Mouse (Mus musculus): ENCODE measurements around the gene Ubac1. TPM values are rescaled to one million over a fixed set of nuclear protein-coding genes. Genes with fewer than 3 reads are reported as not detected.

Ubac1 gene
- polyA plus RNA-seq (2011; ENCODE audit: insufficient read length, low read depth, missing spikeins), result 66.1 and 78.7 TPM in 2 replicates

DNA sequence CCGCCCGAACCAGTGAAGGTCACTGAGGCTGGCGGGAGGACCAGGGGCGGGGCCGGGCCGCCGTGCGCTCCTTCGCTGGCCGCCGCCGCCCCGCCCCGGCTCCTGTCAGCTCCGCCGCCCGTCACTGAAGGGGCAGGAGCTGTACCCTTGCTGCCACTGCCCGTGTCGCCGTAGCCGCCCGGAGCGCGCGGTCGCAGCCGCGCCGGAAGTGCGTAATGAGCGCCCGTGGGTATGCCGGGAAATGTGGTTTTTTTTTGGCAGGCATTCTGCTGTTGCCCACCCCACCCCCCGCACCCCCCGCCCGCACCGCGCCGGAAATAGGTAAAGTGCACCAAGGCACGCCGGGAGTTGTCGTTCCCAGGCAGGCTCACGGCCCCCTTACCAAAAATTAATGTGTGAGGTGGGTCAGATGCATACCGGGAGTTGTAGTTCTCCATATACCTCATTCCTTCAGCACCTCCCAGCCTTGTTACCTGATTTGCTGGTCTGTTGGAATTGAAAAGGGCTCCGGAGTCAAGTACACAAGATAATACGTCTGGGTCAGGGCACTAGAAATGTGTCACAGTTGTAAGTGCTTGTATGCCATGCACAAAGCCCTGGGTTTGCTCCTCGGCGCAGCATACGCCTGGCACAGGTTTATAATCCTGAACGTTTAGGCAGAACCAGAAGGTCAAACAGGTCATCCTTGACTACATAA lies at the start of gene Ubac1:
TSS of gene Ubac1 (minus strand) at position 187 of the 697 bp plus-strand sequence.
- H3K27ac ChIP-seq (ENCODE audit: insufficient read depth, low read length), result peak within 1 kb of the TSS; percentile 77
- TF ChIP-seq CTCF (IDR thresholded peaks at IDR 0.05; ENCODE audit: borderline replicate concordance, insufficient read depth, low read length) (no peak), POLR2A (IDR thresholded peaks at IDR 0.05; ENCODE audit: low read depth, low read length) (peak; percentile 63; the same call in 1 of the 2 replicates)
- peaks cover 13% of the 10 kb centered on the region for H3K4me1 ChIP-seq (ENCODE audit: control insufficient read depth, insufficient read depth, low read length)
- H3K4me3 ChIP-seq (ENCODE audit: insufficient read depth, low read length), result peak within 1 kb of the TSS; percentile 82

DNA sequence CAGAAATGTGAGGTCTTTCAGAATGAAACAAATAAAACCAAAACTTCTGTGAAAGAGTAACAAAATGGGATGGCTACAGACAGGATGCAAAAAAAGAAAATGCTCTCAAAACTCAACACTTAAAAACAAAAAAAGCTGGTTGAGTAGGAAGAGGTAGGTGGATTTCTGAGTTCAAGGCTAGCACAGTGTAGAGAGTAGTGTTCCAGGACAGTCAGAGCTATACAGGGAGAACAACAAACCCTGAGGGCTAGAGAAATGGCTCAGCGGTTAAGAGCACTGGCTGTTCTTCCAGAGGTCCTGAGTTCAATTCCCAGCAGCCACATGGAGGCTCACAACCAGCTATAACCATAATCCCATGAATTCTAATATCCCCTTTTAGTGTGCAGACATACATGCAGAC lies 47.0 kb upstream of the Ubac1 start:
- H3K4me1 ChIP-seq (ENCODE audit: control insufficient read depth, insufficient read depth, low read length), result peaks cover 13% of the 10 kb centered on the region; the same call in 1 of the 2 replicates
- no peak overlapping the region for H3K4me3 ChIP-seq (ENCODE audit: insufficient read depth, low read length)
- H3K27ac ChIP-seq (ENCODE audit: insufficient read depth, low read length), result peak overlapping the region; percentile 86
- TF ChIP-seq CTCF (IDR thresholded peaks at IDR 0.05; ENCODE audit: borderline replicate concordance, insufficient read depth, low read length) (no peak), POLR2A (IDR thresholded peaks at IDR 0.05; ENCODE audit: low read depth, low read length) (no peak)

DNA sequence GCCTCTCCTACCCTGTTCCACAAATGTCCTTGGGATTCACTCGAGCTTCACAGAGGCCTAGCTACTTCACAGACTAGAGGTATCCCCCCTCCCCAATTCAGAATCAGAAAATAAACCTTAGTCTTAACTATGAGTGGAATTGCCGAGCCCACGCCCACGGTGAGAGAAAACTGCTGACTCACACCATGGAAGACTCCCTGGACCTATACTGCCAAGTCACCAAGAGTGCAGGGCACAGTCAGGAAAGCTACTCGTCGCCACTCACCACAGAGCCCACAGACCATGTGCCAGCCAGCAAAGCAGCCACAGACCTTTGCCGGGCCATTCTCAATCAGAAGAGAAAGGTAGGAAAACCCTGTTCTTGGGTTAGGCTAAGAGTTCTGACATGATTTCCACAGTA lies 46.6 kb upstream of the Ubac1 start:
- Histone ChIP-seq H3K4me3 (ENCODE audit: insufficient read depth, low read length) (no peak overlapping the region), H3K4me1 (ENCODE audit: control insufficient read depth, insufficient read depth, low read length) (peaks cover 13% of the 10 kb centered on the region; the same call in 1 of the 2 replicates), H3K27ac (ENCODE audit: insufficient read depth, low read length) (peak overlapping the region; percentile 86)
- no peak for TF ChIP-seq CTCF (IDR thresholded peaks at IDR 0.05; ENCODE audit: borderline replicate concordance, insufficient read depth, low read length)
- TF ChIP-seq POLR2A (IDR thresholded peaks at IDR 0.05; ENCODE audit: low read depth, low read length), result no peak

DNA sequence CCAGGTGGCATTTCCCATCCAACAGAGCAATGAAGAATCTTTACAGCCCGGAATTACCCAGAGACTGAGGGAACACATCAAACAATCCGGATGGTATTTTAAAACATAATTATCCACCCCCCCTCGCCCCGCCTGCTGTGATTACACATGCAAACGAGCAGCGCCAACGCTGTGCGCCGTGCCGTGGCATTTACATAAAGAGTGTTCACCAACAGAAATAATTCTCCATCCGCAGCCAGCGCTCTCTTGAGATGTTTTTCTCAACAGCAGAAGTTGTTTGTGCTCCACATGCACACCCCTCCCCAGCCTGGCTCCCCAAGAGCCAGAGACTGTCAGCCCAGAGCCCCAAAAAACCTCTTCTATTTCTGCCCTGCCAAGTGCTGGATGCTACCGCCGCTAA lies 45.0 kb upstream of the Ubac1 start:
- Histone ChIP-seq H3K4me1 (ENCODE audit: control insufficient read depth, insufficient read depth, low read length) (peaks cover 13% of the 10 kb centered on the region; the same call in 1 of the 2 replicates), H3K4me3 (ENCODE audit: insufficient read depth, low read length) (no peak overlapping the region), H3K27ac (ENCODE audit: insufficient read depth, low read length) (no peak overlapping the region)
- TF ChIP-seq POLR2A (IDR thresholded peaks at IDR 0.05; ENCODE audit: low read depth, low read length) (no peak), CTCF (IDR thresholded peaks at IDR 0.05; ENCODE audit: borderline replicate concordance, insufficient read depth, low read length) (no peak)

DNA sequence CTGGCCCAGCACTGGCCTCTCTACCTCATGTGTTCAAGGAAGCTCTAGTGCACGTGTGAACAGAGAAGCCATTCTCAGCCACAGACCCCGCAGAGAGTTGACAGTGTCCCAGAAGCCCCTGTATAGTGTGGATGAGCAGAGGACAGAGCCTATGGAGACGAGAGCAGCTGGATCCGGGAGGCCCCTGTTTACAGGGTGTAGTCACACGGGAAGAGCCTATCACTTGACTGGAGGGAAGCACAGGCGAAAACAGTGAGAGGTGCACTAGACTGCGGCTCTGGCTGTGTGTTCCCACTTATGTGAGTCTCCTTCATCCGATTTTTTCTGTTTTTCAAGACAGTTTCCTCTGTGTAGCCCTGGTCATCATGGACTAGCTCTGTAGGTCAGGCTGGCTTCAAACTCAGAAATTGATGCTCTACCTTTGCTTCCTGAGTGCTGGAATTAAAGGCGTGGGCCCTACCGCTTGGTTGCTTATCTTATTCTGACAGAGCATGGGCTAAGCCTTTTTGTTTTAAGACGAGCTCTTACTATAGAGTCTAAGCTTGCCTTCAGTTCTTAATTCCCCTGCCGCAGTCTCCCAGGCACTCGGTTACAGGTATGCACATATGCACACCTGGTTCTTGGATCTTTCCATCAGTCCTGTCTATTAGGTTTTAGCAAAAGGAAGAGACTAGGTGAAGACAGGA lies 41.3 kb upstream of the Ubac1 start:
- Histone ChIP-seq H3K27ac (ENCODE audit: insufficient read depth, low read length) (no peak overlapping the region), H3K4me3 (ENCODE audit: insufficient read depth, low read length) (no peak overlapping the region), H3K4me1 (ENCODE audit: control insufficient read depth, insufficient read depth, low read length) (peaks cover 8% of the 10 kb centered on the region; the same call in 1 of the 2 replicates)
- TF ChIP-seq CTCF (IDR thresholded peaks at IDR 0.05; ENCODE audit: borderline replicate concordance, insufficient read depth, low read length) (no peak), POLR2A (IDR thresholded peaks at IDR 0.05; ENCODE audit: low read depth, low read length) (no peak)

DNA sequence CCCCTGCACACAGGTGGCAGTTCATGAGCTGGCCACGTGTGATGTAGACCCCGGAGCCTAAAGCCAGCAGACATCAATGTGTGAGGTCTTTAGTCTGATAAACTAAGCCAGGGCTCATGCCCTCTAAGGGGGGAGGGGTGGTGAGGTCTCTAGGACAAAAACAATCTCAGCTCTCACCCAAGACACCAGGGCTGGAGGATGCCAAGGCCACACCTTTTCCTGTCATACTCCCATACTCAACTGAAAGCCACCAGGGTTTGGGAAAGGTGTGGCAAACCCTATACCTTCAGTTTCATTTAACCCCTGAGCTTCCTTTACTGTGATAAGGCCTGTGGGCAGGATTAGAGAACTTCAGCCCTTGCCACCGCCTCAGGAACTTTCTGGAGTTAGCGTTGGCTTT lies 40.7 kb upstream of the Ubac1 start:
- Histone ChIP-seq H3K4me1 (ENCODE audit: control insufficient read depth, insufficient read depth, low read length) (0 out of 2 replicates have a peak, but pooled peaks cover 3% of the 10 kb centered on the region), H3K27ac (ENCODE audit: insufficient read depth, low read length) (no peak overlapping the region), H3K4me3 (ENCODE audit: insufficient read depth, low read length) (no peak overlapping the region)
- TF ChIP-seq POLR2A (IDR thresholded peaks at IDR 0.05; ENCODE audit: low read depth, low read length) (no peak), CTCF (IDR thresholded peaks at IDR 0.05; ENCODE audit: borderline replicate concordance, insufficient read depth, low read length) (no peak)

DNA sequence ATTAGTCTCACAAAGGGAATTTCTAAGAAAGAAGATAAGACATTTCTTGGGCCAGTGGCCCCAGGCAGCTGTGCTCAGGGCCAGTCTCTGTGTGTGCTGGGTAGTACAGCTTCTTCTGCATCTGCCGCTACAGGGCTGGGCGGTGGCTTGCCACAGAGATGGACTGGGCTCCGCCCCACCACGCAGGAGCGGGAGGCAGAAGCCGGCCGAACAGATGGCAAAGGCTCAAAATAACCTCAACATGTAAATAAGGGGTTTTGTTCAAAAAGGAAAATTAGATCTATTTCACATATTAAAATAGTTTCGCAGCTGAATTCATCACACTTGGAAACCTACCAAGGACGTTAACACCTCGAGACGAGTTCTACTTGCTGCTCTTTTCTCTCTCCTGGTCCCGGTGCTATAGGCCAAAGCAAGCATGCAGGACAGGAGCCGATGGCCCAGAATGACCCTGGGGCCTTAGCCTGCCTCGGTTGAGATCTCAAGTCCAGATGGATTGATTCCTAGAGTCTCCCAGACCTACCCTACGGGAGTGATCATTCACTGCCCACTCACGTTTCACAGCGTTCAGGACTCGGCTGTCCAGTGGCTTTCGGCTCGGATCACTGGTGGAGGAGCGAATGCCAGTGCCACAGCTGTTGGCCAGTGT lies 39.6 kb upstream of the Ubac1 start:
- Histone ChIP-seq H3K27ac (ENCODE audit: insufficient read depth, low read length) (no peak overlapping the region), H3K4me3 (ENCODE audit: insufficient read depth, low read length) (no peak overlapping the region)
- TF ChIP-seq CTCF (IDR thresholded peaks at IDR 0.05; ENCODE audit: borderline replicate concordance, insufficient read depth, low read length) (no peak), POLR2A (IDR thresholded peaks at IDR 0.05; ENCODE audit: low read depth, low read length) (no peak)

DNA sequence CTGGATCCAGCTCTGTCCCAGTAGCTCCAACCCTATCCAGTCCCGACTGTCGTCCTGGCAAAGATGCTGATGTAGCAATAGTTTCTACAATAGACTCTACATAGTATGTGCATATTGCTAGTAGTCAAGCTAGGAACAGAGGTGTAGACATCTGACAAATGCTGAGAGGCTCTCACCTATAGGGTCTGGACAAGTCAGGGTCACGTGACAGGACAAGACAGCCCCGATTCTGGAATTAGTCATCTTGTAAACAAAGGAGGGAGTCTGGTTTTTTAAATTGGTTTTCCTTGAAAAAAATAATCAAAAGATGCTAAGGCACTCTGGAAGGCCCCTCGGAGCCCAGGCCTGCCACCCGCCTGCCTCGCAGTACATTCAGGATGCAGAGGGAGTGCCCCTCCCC lies 35.5 kb upstream of the Ubac1 start:
- no peak overlapping the region for H3K27ac ChIP-seq (ENCODE audit: insufficient read depth, low read length)
- TF ChIP-seq POLR2A (IDR thresholded peaks at IDR 0.05; ENCODE audit: low read depth, low read length) (no peak), CTCF (IDR thresholded peaks at IDR 0.05; ENCODE audit: borderline replicate concordance, insufficient read depth, low read length) (no peak)
- no peaks in the 10 kb centered on the region for H3K4me1 ChIP-seq (ENCODE audit: control insufficient read depth, insufficient read depth, low read length)
- no peak overlapping the region for H3K4me3 ChIP-seq (ENCODE audit: insufficient read depth, low read length)

More for the DNA sequence above, 39.6 kb upstream of the Ubac1 start:
- no peaks in the 10 kb centered on the region for H3K4me1 ChIP-seq (ENCODE audit: control insufficient read depth, insufficient read depth, low read length)

DNA sequence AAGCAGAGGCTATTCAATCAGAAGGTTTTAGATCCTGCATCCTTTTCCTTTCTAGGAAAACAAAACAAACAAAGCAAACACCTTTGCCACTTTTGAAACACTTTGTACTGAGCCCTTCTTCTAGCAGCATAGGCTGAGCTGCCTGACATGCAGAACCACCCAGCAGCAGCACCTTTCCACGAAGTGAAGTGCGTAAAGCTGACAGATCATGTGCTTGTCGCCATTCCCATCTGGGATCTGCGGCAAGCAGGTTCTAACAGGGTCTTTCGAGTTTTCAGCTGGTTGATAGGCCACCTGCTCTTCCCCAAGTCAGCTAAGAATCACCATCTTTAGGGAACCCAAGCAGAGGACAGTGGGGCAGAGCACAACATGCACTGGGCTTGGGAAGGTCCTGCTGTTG lies 34.7 kb upstream of the Ubac1 start:
- Histone ChIP-seq H3K4me3 (ENCODE audit: insufficient read depth, low read length) (no peak overlapping the region), H3K4me1 (ENCODE audit: control insufficient read depth, insufficient read depth, low read length) (no peaks in the 10 kb centered on the region), H3K27ac (ENCODE audit: insufficient read depth, low read length) (no peak overlapping the region)
- TF ChIP-seq POLR2A (IDR thresholded peaks at IDR 0.05; ENCODE audit: low read depth, low read length) (no peak), CTCF (IDR thresholded peaks at IDR 0.05; ENCODE audit: borderline replicate concordance, insufficient read depth, low read length) (no peak)
